Comparison of ENCODE assay signal across 8 mouse cellular contexts in the genomic region with DNA sequence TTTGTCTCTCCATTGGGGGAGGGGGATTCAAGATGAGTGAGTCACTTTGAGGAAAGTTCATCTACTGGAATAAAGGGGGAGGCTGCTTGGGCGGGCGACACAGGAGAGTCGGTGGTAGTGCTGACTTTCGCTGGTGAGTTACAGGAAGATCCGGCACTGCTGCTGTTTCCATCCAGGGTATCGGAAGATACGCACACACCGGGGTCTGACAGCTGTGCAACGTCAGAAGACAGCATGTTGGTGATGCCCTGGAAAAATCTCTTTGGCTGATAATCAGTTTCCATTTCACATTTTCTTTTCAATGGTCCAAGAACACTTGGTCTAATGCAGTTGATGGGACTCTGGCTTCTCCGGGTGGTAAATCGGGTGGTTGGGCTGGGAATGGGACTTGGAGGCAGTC. TPM values are rescaled to one million over a fixed set of nuclear protein-coding genes. Genes with fewer than 3 reads are reported as not detected.
DNase-seq lines count a peak whose midpoint lies in the region; ATAC-seq and TF ChIP-seq lines count a peak whose summit lies in the region.

No protein-coding gene starts in this region.

- no peak for ATAC-seq in forebrain, embryonic 11.5 days (replicated peaks; ENCODE audit: low FRiP score)
- no peak for ATAC-seq in intestine, embryonic 16.5 days

- DNase-seq in gastrocnemius, adult 2 months, result peak; percentile 32
- no peak for DNase-seq in gastrocnemius, adult 18-20 months (ENCODE audit: low spot score)
- DNase-seq in adrenal gland, postnatal 10 days, result peak; percentile 53
- DNase-seq in forebrain, embryonic 11.5 days (ENCODE audit: low spot score), result no peak
- DNase-seq in lung, postnatal 10 days, result peak; percentile 26
- peak; percentile 78 for DNase-seq in splenic B cell, adult 2 months (ENCODE audit: low read depth, low spot score)
- no peak for DNase-seq in left cerebral cortex, adult 18-20 months (ENCODE audit: low spot score in 2 of 2)

- H3K27ac ChIP-seq in gastrocnemius, adult 2 months, result peak overlapping the region; percentile 96
- H3K27ac ChIP-seq in forebrain, embryonic 11.5 days (ENCODE audit: low read depth, low read length), result no peak overlapping the region
- H3K27ac ChIP-seq in intestine, embryonic 16.5 days (ENCODE audit: low read length), result peak overlapping the region; percentile 92

- peak overlapping the region; percentile 92 for H3K4me2 ChIP-seq in forebrain, embryonic 11.5 days (ENCODE audit: low read depth, low read length, severe bottlenecking)
- peak overlapping the region; percentile 78 for H3K4me2 ChIP-seq in intestine, embryonic 16.5 days (ENCODE audit: low read depth, low read length)

- no peaks in the 10 kb centered on the region for H3K27me3 ChIP-seq in forebrain, embryonic 11.5 days (ENCODE audit: control insufficient read depth, insufficient read depth, low read length)
- no peaks in the 10 kb centered on the region for H3K27me3 ChIP-seq in intestine, embryonic 16.5 days (replicated peaks; ENCODE audit: control insufficient read depth, insufficient read depth, low read length)
- no peaks in the 10 kb centered on the region for H3K27me3 ChIP-seq in splenic B cell, adult 2 months (ENCODE audit: control insufficient read depth, insufficient read depth, low read length, poor library complexity, severe bottlenecking)

- H3K9me3 ChIP-seq in forebrain, embryonic 11.5 days (ENCODE audit: control insufficient read depth, low read length), result no peaks in the 10 kb centered on the region
- H3K9me3 ChIP-seq in intestine, embryonic 16.5 days (ENCODE audit: control insufficient read depth, low read length), result no peaks in the 10 kb centered on the region

- no peaks in the 10 kb centered on the region; the same call in 1 of the 2 replicates for H3K36me3 ChIP-seq in forebrain, embryonic 11.5 days (ENCODE audit: control insufficient read depth, insufficient read depth, low read length)
- H3K36me3 ChIP-seq in intestine, embryonic 16.5 days (ENCODE audit: control insufficient read depth, insufficient read depth, low read length), result no peaks in the 10 kb centered on the region
- H3K36me3 ChIP-seq in splenic B cell, adult 2 months (ENCODE audit: control insufficient read depth, insufficient read depth, low read length, poor library complexity, severe bottlenecking), result no peaks in the 10 kb centered on the region

- peaks cover 2% of the 10 kb centered on the region; the same call in 1 of the 2 replicates for H3K4me1 ChIP-seq in forebrain, embryonic 11.5 days (replicated peaks; ENCODE audit: control insufficient read depth, insufficient read depth, low read length)
- peaks cover 4% of the 10 kb centered on the region; the same call in 1 of the 2 replicates for H3K4me1 ChIP-seq in intestine, embryonic 16.5 days (ENCODE audit: control insufficient read depth, insufficient read depth, low read length)

- WGBS in forebrain, embryonic 11.5 days, result 3% methylated on average over 11 of the region's 11 CpGs
- under 1% methylated on average over 11 of the region's 11 CpGs for WGBS in intestine, embryonic 16.5 days

- peak overlapping the region; percentile 90 for H3K4me3 ChIP-seq in gastrocnemius, adult 2 months
- H3K4me3 ChIP-seq in forebrain, embryonic 11.5 days (ENCODE audit: low read depth, low read length), result peak overlapping the region; percentile 79
- peak overlapping the region; percentile 79 for H3K4me3 ChIP-seq in intestine, embryonic 16.5 days (ENCODE audit: low read length)

- H3K9ac ChIP-seq in forebrain, embryonic 11.5 days (ENCODE audit: low read length), result peak overlapping the region; percentile 92
- peak overlapping the region; percentile 94 for H3K9ac ChIP-seq in intestine, embryonic 16.5 days (ENCODE audit: low read depth, low read length)

- no peak for TF ChIP-seq CTCF in gastrocnemius, adult 2 months (IDR thresholded peaks at IDR 0.05)

- intact Hi-C loops in gastrocnemius, adult 2 months (cut with DNase I), result loop anchor here (5.0 to 10.0 kb wide), 2 partner anchors 174 to 488 kb away; a partner anchor contains a TSS

RNA-seq across cellular contexts. Expression of a gene that starts 0.7 kb away (rescaled TPM):
- total RNA-seq in gastrocnemius, adult 2 months (2021), result 10 to 100 TPM; 21.8 to 23.5 TPM
- total RNA-seq in gastrocnemius, adult 18-20 months (2021), result 10 to 100 TPM; 23.4 to 25.1 TPM
- total RNA-seq in adrenal gland, postnatal 10 days (2021), result 10 to 100 TPM; 26.5 to 29.4 TPM
- polyA plus RNA-seq in forebrain, embryonic 11.5 days (2014; fragmentation: Nextera tagmentation; extraction: Ambion mirVana), result 47.4 and 58.6 TPM in 2 replicates
- 35.2 and 37.5 TPM in 2 replicates for polyA plus RNA-seq in intestine, embryonic 16.5 days (2015; fragmentation: Nextera tagmentation; extraction: Ambion mirVana)
- total RNA-seq in left cerebral cortex, adult 18-20 months (2021), result 10 to 100 TPM; 24.8 to 26.0 TPM

Comparison
In these comparisons a context has a peak if more than half of its experiments do, and no peak if none do; other contexts are left out.
1. DNase-seq: peak in gastrocnemius, adult 2 months (single experiment), adrenal gland, postnatal 10 days (single experiment), lung, postnatal 10 days (single experiment) and splenic B cell, adult 2 months (single experiment); none in gastrocnemius, adult 18-20 months (single experiment), forebrain, embryonic 11.5 days (single experiment) and left cerebral cortex, adult 18-20 months (0 of 2).
2. Peak in every context shown above with its lines, with median percentiles within 50 percentile points of each other: H3K4me3 ChIP-seq.